Mouse (Mus musculus) heart, postnatal 0 days (tissue): ENCODE results near the gene Pole4.

Source experiments
- CTCF ChIP-seq: IDR thresholded peaks from 2 replicates; pipeline ENCODE4 v1.5.1; 2016; ENCODE audit warnings: antibody characterized with exemption, control low read depth, low read depth
- EP300 ChIP-seq: IDR thresholded peaks from 2 replicates; pipeline ENCODE4 v1.6.1; 2016; ENCODE audit warnings: antibody characterized with exemption, low read depth

DNA sequence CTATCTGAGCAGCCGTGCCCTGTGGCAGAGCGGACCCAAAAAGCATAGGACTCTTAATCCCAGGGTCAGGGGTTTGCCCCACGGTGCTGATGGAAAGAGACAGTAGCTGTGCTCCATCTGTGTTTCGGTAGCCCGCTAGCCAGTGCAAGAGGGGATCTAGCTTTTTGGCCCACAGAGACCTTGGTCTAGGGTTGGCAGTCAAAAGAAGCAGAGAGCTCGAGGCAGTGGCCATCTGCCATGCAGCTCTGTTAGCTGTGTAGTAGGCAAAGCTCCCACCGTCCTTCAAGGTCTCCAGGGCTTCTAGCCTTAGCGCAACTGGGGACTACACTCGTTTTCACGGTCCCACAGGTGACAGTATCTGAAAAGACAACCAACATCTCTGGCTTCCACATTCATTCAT is 2.1 kb upstream of the Pole4 start:
- TF ChIP-seq CTCF: no peak
- TF ChIP-seq EP300: no peak
